Mouse (Mus musculus): Measurements from ENCODE around the gene Trim69. TPM values are rescaled to one million over a fixed set of nuclear protein-coding genes. Genes with fewer than 3 reads are reported as not detected.
"Not testable (repeated sequence)": the region's sequence is repeated elsewhere in the genome, so short reads cannot be mapped to it uniquely, and the experiment has no call there.

Trim69 gene
- polyA plus RNA-seq, 1 experiment: 0.06 TPM

DNA sequence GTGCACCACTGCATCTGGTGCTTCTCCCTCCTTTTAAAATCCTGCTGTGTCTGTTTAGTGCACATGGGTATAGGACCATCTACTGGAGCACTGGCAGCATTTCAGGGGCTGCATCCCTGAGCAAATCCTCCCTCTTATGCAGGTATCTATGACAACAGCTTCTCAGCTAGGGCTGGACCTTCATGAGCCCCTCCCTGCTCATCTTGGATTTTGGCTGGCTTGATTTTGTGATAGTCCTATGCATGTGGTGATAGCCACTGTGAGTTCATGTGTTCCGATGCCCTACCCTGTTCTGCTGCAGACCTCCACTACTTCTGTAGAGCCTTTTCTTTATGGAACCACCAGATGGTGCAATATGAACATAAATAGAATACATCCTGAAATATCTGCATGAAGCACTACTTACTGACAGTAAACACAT is 34.0 kb downstream of the Trim69 start:
- no peak overlapping the region for H3K4me3 ChIP-seq (ENCODE audit: insufficient read depth, poor library complexity, severe bottlenecking)
- H3K36me3 ChIP-seq (ENCODE audit: control insufficient read depth, insufficient read depth): no peaks in the 10 kb centered on the region
- H3ac ChIP-seq (ENCODE audit: control insufficient read depth, insufficient read length, low read depth): no peak overlapping the region
- no peaks in the 10 kb centered on the region for H3K27me3 ChIP-seq (ENCODE audit: control insufficient read depth, insufficient read depth, insufficient read length)
- no peaks in the 10 kb centered on the region for H3K79me2 ChIP-seq (ENCODE audit: control insufficient read depth, insufficient read depth)
- TF ChIP-seq FOSL1 (IDR thresholded peaks at IDR 0.05; ENCODE audit: insufficient read depth, low read length, poor library complexity, severe bottlenecking): no peak
- TF ChIP-seq MAX (IDR thresholded peaks at IDR 0.05): no peak
- no peak for TF ChIP-seq USF1 (IDR thresholded peaks at IDR 0.05; ENCODE audit: low read depth)
- TF ChIP-seq MYOG (IDR thresholded peaks at IDR 0.05; ENCODE audit: control insufficient read depth, extremely low read depth, insufficient read length): no peak
- no peak for TF ChIP-seq CTCF (IDR thresholded peaks at IDR 0.05; ENCODE audit: control insufficient read depth, insufficient read depth, insufficient read length)
- no peak for TF ChIP-seq MYOD1 (IDR thresholded peaks at IDR 0.05; ENCODE audit: control insufficient read depth, insufficient read length, low read depth)
- no peak for TF ChIP-seq CEBPB (IDR thresholded peaks at IDR 0.05; ENCODE audit: low read depth)
- H3K79me3 ChIP-seq (ENCODE audit: low read depth): no peaks in the 10 kb centered on the region

DNA sequence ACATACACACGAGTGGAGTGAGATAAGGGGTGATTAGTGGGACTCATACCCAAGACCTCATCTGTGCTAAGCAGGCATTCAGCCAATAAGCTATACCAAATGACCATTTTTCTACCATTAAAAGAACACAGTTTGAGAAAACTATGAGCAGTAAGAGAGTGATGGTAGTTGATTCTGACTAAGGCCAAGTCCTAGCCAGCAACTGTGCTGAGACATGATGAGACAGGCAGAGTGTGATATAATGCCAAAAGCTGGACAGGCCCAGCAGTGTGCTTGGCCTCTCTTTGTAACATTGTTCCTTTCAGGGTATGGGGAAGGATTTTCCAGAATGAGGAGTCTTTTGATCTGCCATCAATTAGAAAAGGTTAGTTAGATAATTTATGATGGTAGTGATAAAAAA is 41.0 kb downstream of the Trim69 start:
- H3K4me3 ChIP-seq (ENCODE audit: insufficient read depth, poor library complexity, severe bottlenecking): no peak overlapping the region
- no peak for TF ChIP-seq CTCF (IDR thresholded peaks at IDR 0.05; ENCODE audit: control insufficient read depth, insufficient read depth, insufficient read length)
- TF ChIP-seq USF1 (IDR thresholded peaks at IDR 0.05; ENCODE audit: low read depth): no peak
- no peak for TF ChIP-seq FOSL1 (IDR thresholded peaks at IDR 0.05; ENCODE audit: insufficient read depth, low read length, poor library complexity, severe bottlenecking)
- no peak for TF ChIP-seq MAX (IDR thresholded peaks at IDR 0.05)
- TF ChIP-seq MYOD1 (IDR thresholded peaks at IDR 0.05; ENCODE audit: control insufficient read depth, insufficient read length, low read depth): no peak
- TF ChIP-seq MYOG (IDR thresholded peaks at IDR 0.05; ENCODE audit: control insufficient read depth, extremely low read depth, insufficient read length): no peak
- TF ChIP-seq CEBPB (IDR thresholded peaks at IDR 0.05; ENCODE audit: low read depth): no peak
- H3ac ChIP-seq (ENCODE audit: control insufficient read depth, insufficient read length, low read depth): no peak overlapping the region
- no peaks in the 10 kb centered on the region for H3K36me3 ChIP-seq (ENCODE audit: control insufficient read depth, insufficient read depth)
- no peaks in the 10 kb centered on the region for H3K79me3 ChIP-seq (ENCODE audit: low read depth)
- no peaks in the 10 kb centered on the region for H3K27me3 ChIP-seq (ENCODE audit: control insufficient read depth, insufficient read depth, insufficient read length)
- H3K79me2 ChIP-seq (ENCODE audit: control insufficient read depth, insufficient read depth): no peaks in the 10 kb centered on the region

DNA sequence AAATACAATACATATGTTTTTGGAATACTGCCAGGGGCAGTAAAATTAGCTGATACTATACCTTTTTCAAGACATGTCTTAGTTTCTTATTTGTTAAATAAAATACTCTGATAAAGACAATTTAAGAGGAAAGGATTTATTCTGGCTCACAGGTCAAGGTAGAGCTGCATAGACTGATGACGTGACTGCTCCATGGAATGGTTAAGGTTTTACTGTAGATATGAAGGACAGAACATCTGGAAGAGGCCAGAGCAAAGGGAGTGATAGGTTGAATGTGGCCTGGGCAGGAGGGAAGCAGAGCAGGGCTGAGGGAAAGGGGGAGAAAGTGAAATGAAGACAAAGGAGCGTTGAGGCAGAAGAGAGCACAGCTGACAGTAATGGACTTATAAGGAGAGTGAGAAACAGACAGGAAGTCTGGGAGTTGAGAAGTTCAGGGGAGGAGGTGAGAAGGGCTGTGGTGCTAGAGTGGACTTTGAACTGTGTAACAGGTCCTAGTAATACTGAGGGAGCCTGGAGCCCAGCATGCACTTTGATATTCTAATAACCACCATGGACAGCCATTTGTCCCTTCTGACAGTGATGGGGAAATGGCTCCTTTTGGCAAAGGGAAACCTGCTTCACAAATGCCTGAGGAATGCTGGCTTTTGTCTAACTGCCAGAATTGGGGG is 46.1 kb downstream of the Trim69 start:
- H3ac ChIP-seq (ENCODE audit: control insufficient read depth, insufficient read length, low read depth): no peak overlapping the region
- H3K4me3 ChIP-seq (ENCODE audit: insufficient read depth, poor library complexity, severe bottlenecking): no peak overlapping the region
- H3K79me3 ChIP-seq (ENCODE audit: low read depth): no peaks in the 10 kb centered on the region
- TF ChIP-seq FOSL1 (IDR thresholded peaks at IDR 0.05; ENCODE audit: insufficient read depth, low read length, poor library complexity, severe bottlenecking) (no peak), MAX (IDR thresholded peaks at IDR 0.05) (no peak), CTCF (IDR thresholded peaks at IDR 0.05; ENCODE audit: control insufficient read depth, insufficient read depth, insufficient read length) (no peak), MYOD1 (IDR thresholded peaks at IDR 0.05; ENCODE audit: control insufficient read depth, insufficient read length, low read depth) (no peak), CEBPB (IDR thresholded peaks at IDR 0.05; ENCODE audit: low read depth) (no peak), MYOG (IDR thresholded peaks at IDR 0.05; ENCODE audit: control insufficient read depth, extremely low read depth, insufficient read length) (no peak), USF1 (IDR thresholded peaks at IDR 0.05; ENCODE audit: low read depth) (no peak)
- no peaks in the 10 kb centered on the region for H3K79me2 ChIP-seq (ENCODE audit: control insufficient read depth, insufficient read depth)
- no peaks in the 10 kb centered on the region for H3K36me3 ChIP-seq (ENCODE audit: control insufficient read depth, insufficient read depth)
- no peaks in the 10 kb centered on the region for H3K27me3 ChIP-seq (ENCODE audit: control insufficient read depth, insufficient read depth, insufficient read length)

DNA sequence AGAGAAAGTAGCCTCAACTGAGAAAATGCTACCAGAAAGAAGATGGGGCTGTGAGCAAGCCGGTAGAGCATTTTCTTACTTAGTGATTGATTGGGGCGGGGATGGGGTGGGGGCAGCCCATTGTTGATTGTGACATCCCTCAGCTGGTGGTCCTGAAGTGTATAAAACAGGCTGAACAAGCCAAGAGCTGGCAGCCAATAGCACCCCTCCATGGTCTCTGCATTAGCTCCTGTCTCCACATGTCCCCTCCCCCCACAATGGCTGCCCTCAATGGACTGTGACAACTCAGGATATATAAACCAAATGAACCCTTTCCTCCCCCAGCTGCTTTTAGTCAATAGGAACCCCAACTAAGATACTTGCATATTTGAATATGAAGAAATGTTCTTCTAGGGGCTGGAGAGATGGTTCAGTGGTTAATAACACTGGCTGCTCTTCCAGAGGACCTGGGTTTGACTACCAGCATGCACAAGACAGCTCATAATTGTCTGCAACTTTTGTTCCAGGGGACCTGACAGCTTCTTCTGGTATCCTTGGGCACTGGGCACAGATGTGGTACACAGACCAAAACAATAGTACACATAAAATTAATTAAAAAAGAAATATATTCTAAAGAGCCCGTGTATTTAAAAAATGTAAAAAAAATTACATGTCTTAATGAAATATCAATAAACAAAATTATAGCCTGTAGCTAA is 50.2 kb downstream of the Trim69 start:
- no peaks in the 10 kb centered on the region for H3K79me3 ChIP-seq (ENCODE audit: low read depth)
- no peaks in the 10 kb centered on the region for H3K79me2 ChIP-seq (ENCODE audit: control insufficient read depth, insufficient read depth)
- H3ac ChIP-seq (ENCODE audit: control insufficient read depth, insufficient read length, low read depth): no peak overlapping the region
- no peaks in the 10 kb centered on the region for H3K27me3 ChIP-seq (ENCODE audit: control insufficient read depth, insufficient read depth, insufficient read length)
- no peaks in the 10 kb centered on the region for H3K36me3 ChIP-seq (ENCODE audit: control insufficient read depth, insufficient read depth)
- TF ChIP-seq MYOD1 (IDR thresholded peaks at IDR 0.05; ENCODE audit: control insufficient read depth, insufficient read length, low read depth): no peak
- TF ChIP-seq USF1 (IDR thresholded peaks at IDR 0.05; ENCODE audit: low read depth): no peak
- no peak for TF ChIP-seq CTCF (IDR thresholded peaks at IDR 0.05; ENCODE audit: control insufficient read depth, insufficient read depth, insufficient read length)
- TF ChIP-seq CEBPB (IDR thresholded peaks at IDR 0.05; ENCODE audit: low read depth): no peak
- TF ChIP-seq MYOG (IDR thresholded peaks at IDR 0.05; ENCODE audit: control insufficient read depth, extremely low read depth, insufficient read length): no peak
- TF ChIP-seq MAX (IDR thresholded peaks at IDR 0.05): no peak
- no peak for TF ChIP-seq FOSL1 (IDR thresholded peaks at IDR 0.05; ENCODE audit: insufficient read depth, low read length, poor library complexity, severe bottlenecking)
- no peak overlapping the region for H3K4me3 ChIP-seq (ENCODE audit: insufficient read depth, poor library complexity, severe bottlenecking)

DNA sequence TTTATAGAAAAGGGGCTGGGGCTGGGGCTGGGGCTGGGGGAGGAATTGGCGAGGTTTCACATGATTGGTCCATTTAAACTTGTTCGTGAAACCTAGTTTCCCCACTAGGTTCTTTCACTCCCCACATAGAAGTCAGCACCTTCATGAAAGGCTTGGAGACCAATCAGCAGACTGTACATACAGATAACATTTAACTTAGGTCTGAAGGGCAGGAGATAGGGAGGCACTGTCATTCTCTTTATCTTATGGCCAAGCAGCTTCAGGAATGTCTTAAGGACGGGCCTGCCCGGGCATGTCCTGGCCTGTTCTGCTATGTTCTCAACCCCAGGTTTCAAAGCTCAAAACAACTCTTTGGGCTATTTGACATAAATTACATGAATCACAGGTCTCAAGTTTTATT is 56.6 kb downstream of the Trim69 start:
- not testable (repeated sequence) for H3ac ChIP-seq (ENCODE audit: control insufficient read depth, insufficient read length, low read depth); H3K4me3 ChIP-seq (ENCODE audit: insufficient read depth, poor library complexity, severe bottlenecking); H3K27me3 ChIP-seq (ENCODE audit: control insufficient read depth, insufficient read depth, insufficient read length); H3K79me2 ChIP-seq (ENCODE audit: control insufficient read depth, insufficient read depth); H3K79me3 ChIP-seq (ENCODE audit: low read depth); H3K36me3 ChIP-seq (ENCODE audit: control insufficient read depth, insufficient read depth)

DNA sequence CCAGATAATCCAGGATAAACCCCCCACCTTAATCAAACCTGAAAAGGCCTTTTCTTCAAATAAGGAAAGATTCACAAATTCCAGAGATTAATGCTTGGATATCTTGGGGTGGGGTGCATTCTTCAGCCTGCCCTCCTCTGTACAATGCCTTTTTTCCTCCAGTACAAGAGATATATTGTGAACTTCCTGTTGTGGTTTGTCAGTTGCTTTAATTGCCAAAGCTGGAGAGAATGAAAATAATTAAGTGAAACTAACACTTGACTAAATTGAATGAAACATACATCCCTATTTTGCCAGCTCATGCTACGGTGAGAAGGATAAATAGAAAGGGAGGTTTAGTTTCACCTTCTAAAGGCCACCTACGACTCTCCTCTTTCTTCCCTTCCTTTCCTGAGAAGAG is 57.7 kb downstream of the Trim69 start:
- no peaks in the 10 kb centered on the region for H3K79me3 ChIP-seq (ENCODE audit: low read depth)
- no peak overlapping the region for H3ac ChIP-seq (ENCODE audit: control insufficient read depth, insufficient read length, low read depth)
- H3K79me2 ChIP-seq (ENCODE audit: control insufficient read depth, insufficient read depth): no peaks in the 10 kb centered on the region
- TF ChIP-seq CTCF (IDR thresholded peaks at IDR 0.05; ENCODE audit: control insufficient read depth, insufficient read depth, insufficient read length) (no peak), MAX (IDR thresholded peaks at IDR 0.05) (no peak), FOSL1 (IDR thresholded peaks at IDR 0.05; ENCODE audit: insufficient read depth, low read length, poor library complexity, severe bottlenecking) (no peak), MYOD1 (IDR thresholded peaks at IDR 0.05; ENCODE audit: control insufficient read depth, insufficient read length, low read depth) (no peak), MYOG (IDR thresholded peaks at IDR 0.05; ENCODE audit: control insufficient read depth, extremely low read depth, insufficient read length) (no peak), USF1 (IDR thresholded peaks at IDR 0.05; ENCODE audit: low read depth) (no peak), CEBPB (IDR thresholded peaks at IDR 0.05; ENCODE audit: low read depth) (no peak)
- no peak overlapping the region for H3K4me3 ChIP-seq (ENCODE audit: insufficient read depth, poor library complexity, severe bottlenecking)
- H3K36me3 ChIP-seq (ENCODE audit: control insufficient read depth, insufficient read depth): no peaks in the 10 kb centered on the region
- H3K27me3 ChIP-seq (ENCODE audit: control insufficient read depth, insufficient read depth, insufficient read length): no peaks in the 10 kb centered on the region
